Mouse (Mus musculus): ENCODE data around the gene Art2b. TPM values are rescaled to one million over a fixed set of nuclear protein-coding genes. Genes with fewer than 3 reads are reported as not detected.
"Not testable (repeated sequence)": the region's sequence is repeated elsewhere in the genome, so short reads cannot be mapped to it uniquely, and the experiment has no call there.

Art2b gene
- polyA plus RNA-seq, 1 experiment from 2014 or later: 0.55 TPM

DNA sequence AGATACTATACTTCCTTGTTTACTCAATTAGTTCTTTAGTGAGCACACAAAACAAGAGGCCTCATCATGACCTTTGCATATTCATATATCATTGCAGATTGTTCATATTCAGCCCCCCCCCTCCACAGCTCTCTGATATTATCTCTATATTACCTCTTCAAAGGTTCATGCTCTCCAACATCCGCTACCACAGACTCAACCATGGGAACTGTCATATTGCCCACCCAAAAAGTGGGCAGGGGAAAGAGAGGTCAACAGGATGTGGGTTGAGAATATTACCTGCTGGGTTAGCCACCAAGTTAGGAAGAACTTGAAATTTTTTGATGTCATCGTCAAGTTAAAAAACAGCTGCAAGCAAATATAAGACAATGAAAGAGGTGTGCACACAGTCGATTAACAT is 29.9 kb downstream of the Art2b start:
- WGBS: 90% methylated on average over 3 of the region's 3 CpGs
- H3K4me2 ChIP-seq (replicated peaks); H3K9ac ChIP-seq; H3K9me3 ChIP-seq; ATAC-seq; H3K4me3 ChIP-seq (replicated peaks); H3K27ac ChIP-seq; H3K4me1 ChIP-seq (replicated peaks); H3K36me3 ChIP-seq; H3K27me3 ChIP-seq (replicated peaks): not testable (repeated sequence)

GRCm38 (mm10) chr7:101551530-101551929 is 33.9 kb downstream of the Art2b start:
- H3K27ac ChIP-seq: no peak overlapping the region; the same call in 1 of the 2 replicates
- H3K4me2 ChIP-seq (replicated peaks): no peak overlapping the region
- no peaks in the 10 kb centered on the region for H3K36me3 ChIP-seq
- H3K27me3 ChIP-seq (replicated peaks): no peaks in the 10 kb centered on the region
- WGBS: 78% methylated on average over 1 of the region's 1 CpGs
- no peak overlapping the region for H3K4me3 ChIP-seq (replicated peaks)
- H3K9ac ChIP-seq: no peak overlapping the region
- no peaks in the 10 kb centered on the region for H3K9me3 ChIP-seq
- ATAC-seq: peak; percentile 49; the same call in 1 of the 2 replicates
- H3K4me1 ChIP-seq (replicated peaks): 0 out of 2 replicates have a peak, but pooled peaks cover 6% of the 10 kb centered on the region

DNA sequence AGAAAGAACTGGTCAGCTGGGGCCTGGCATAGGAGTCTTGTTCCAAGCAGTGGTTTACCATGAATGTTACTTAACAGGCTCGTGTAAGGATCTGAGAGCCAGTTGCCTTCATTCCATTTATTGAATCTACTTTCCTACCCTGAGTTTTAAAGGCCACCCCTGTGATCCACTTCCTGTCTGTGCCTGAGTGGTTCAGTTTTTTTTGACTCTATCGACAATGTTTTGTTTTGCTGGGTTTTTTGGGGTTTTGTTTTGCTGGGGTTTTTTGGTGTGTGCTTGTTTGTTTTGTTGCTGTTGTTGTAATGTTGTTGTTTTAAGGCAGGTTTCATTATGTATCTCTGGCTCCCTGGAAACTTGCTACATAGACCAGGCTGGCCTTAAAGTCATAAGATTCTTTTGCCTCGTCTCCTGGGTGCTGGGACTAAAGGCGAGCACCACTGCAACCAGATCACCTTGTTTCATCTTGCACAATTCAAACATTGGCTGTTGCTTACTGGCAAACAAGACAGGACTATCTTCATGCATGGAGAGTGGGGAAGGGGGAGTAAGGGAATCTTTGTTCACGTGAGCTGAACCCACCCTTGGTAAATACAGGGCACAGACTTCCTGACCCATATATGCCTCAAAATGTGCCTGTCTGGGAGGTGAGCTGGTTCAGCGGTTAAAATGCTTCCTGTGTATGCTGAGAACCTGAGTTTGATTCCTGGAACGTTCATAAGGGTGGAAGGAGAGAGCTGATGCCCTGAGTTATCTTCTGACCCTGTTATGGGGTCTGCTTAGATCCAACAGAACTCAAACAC is 34.5 kb downstream of the Art2b start:
- H3K4me2 ChIP-seq (replicated peaks): no peak overlapping the region
- no peaks in the 10 kb centered on the region for H3K9me3 ChIP-seq
- H3K27ac ChIP-seq: no peak overlapping the region; the same call in 1 of the 2 replicates
- H3K4me1 ChIP-seq (replicated peaks): 0 out of 2 replicates have a peak, but pooled peaks cover 6% of the 10 kb centered on the region
- peak; percentile 56; the same call in 1 of the 2 replicates for ATAC-seq
- H3K9ac ChIP-seq: no peak overlapping the region
- no peak overlapping the region for H3K4me3 ChIP-seq (replicated peaks)
- WGBS: 50% methylated on average over 7 of the region's 7 CpGs
- H3K27me3 ChIP-seq (replicated peaks): no peaks in the 10 kb centered on the region
- H3K36me3 ChIP-seq: no peaks in the 10 kb centered on the region

DNA sequence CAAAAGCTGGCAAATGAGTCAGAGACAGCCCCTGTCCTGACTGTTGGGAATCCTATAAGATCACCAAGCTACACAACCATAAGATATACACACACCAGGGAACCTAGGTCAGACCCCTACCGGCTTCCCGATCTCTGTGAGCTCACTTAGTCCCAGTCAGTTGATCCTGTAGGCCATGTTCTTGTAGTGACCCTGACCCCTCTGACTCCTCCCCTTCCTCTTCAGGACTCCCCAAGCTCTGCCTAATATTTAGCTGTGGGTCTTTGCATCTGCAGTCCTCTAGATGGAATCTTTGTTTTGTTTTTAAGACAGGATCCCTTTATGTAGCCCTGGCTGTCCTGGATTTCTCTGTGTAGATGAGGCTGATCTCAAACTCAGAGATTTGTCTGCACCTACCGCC is 36.1 kb downstream of the Art2b start:
- Histone ChIP-seq H3K4me2 (replicated peaks) (no peak overlapping the region), H3K9me3 (no peaks in the 10 kb centered on the region), H3K4me1 (replicated peaks) (0 out of 2 replicates have a peak, but pooled peaks cover 6% of the 10 kb centered on the region), H3K4me3 (replicated peaks) (no peak overlapping the region), H3K27me3 (replicated peaks) (no peaks in the 10 kb centered on the region), H3K9ac (no peak overlapping the region), H3K36me3 (no peaks in the 10 kb centered on the region), H3K27ac (no peak overlapping the region)
- 72% methylated on average over 3 of the region's 3 CpGs for WGBS
- ATAC-seq: no peak

DNA sequence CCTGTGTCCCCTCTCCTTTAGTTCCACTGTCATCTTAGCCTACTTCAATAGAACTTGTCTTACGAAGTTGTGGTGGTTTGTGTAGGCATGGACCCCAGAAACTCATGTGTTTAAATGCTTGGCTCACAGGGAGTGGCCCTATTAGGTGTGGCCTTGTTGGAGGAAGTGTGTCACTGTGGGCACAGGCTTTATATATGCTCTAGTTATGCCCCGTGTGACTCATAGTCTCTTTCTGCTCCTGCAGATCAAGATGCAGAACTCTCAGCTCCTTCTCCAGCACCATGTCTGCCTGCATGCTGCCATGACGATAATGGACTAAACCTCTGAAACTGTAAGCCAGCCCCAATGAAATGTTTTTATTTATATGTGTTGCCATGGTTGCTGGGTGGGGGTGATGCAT is 37.7 kb downstream of the Art2b start:
- Histone ChIP-seq H3K4me2 (replicated peaks) (no peak overlapping the region), H3K9me3 (no peaks in the 10 kb centered on the region), H3K9ac (no peak overlapping the region), H3K4me3 (replicated peaks) (no peak overlapping the region), H3K36me3 (no peaks in the 10 kb centered on the region), H3K4me1 (replicated peaks) (0 out of 2 replicates have a peak, but pooled peaks cover 6% of the 10 kb centered on the region), H3K27ac (no peak overlapping the region), H3K27me3 (replicated peaks) (no peaks in the 10 kb centered on the region)
- 80% methylated on average over 3 of the region's 3 CpGs for WGBS
- no peak for ATAC-seq

DNA sequence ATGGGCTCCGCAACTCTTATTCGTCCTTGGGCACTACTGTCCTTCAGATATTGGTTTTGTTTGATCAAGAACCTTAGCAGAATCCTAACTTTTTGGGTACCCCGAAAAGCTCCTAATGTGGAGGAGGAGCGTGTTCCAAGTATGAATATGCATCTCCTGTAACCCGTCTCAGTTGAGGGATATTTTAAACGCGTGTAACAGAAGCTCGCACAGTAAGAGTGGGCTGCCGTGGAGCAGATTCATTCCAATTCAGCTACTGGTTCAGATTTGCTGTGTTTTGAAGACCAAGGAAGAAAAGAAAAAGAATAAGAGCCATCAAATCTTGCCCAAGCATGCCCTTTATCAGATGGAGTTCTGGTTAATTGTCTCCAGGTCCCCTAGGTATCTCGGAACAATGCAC is 43.7 kb downstream of the Art2b start:
- H3K4me2 ChIP-seq (replicated peaks): no peak overlapping the region
- ATAC-seq: no peak
- WGBS: 85% methylated on average over 10 of the region's 10 CpGs

DNA sequence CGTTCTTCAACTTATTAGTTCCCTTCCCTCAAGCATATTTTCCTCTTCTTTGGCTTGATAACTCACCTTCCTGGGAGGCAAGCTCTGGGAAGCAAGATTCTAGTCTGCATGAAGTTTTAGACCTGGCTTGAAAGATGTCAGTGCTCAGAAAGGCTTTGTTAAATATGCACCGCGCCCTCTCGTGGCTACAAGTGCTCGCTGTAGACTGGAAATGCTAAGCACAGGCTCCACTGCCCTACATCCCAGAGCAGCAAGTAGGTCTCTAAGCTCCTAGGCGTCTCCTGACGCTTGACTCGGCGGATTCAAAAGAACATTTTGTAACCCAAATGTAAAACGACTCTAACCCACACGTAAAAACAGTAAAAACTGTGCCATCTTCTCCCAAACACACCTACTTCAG is 44.3 kb downstream of the Art2b start:
- no peak overlapping the region for H3K9ac ChIP-seq

More for the DNA sequence above, 43.7 kb downstream of the Art2b start:
- Histone ChIP-seq H3K36me3 (no peaks in the 10 kb centered on the region), H3K9ac (no peak overlapping the region), H3K27ac (no peak overlapping the region), H3K27me3 (replicated peaks) (no peaks in the 10 kb centered on the region), H3K9me3 (no peaks in the 10 kb centered on the region), H3K4me3 (replicated peaks) (no peak overlapping the region), H3K4me1 (replicated peaks) (no peaks in the 10 kb centered on the region)

GRCm38 (mm10) chr7:101540684-101541083 is 44.7 kb downstream of the Art2b start:
- peak; percentile 55 for ATAC-seq
- H3K27ac ChIP-seq: no peak overlapping the region
- H3K4me1 ChIP-seq (replicated peaks): no peaks in the 10 kb centered on the region
- H3K4me3 ChIP-seq (replicated peaks): no peak overlapping the region
- no peak overlapping the region for H3K4me2 ChIP-seq (replicated peaks)
- H3K36me3 ChIP-seq: no peaks in the 10 kb centered on the region
- H3K9me3 ChIP-seq: no peaks in the 10 kb centered on the region
- no peak overlapping the region for H3K9ac ChIP-seq
- no peaks in the 10 kb centered on the region for H3K27me3 ChIP-seq (replicated peaks)
- 57% methylated on average over 5 of the region's 5 CpGs for WGBS

More for the DNA sequence above, 44.3 kb downstream of the Art2b start:
- Histone ChIP-seq H3K27ac (no peak overlapping the region), H3K4me2 (replicated peaks) (no peak overlapping the region), H3K36me3 (no peaks in the 10 kb centered on the region), H3K9me3 (no peaks in the 10 kb centered on the region), H3K27me3 (replicated peaks) (no peaks in the 10 kb centered on the region), H3K4me3 (replicated peaks) (no peak overlapping the region), H3K4me1 (replicated peaks) (no peaks in the 10 kb centered on the region)
- peak; percentile 78 for ATAC-seq
- 5% methylated on average over 11 of the region's 11 CpGs for WGBS

DNA sequence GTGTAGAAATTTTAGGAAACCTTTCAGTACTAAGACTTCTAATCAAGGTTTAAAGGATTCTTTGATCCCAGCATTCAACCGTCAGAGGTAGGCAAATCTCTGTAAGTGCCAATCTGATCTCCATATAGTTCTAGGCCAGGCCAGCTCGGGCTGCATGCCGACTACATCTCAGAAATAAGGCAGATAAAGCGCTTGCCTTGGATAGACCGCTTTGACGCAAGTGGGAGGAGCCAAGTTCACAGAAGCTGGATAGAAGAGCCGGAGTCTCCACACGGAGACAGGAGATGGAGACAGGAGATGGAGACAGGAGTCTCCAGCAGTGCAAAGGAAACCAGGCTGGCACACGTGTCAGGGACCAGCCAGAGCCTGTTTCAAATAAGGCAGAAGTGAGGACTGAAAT is 45.6 kb downstream of the Art2b start:
- ATAC-seq: no peak
- H3K27ac ChIP-seq: no peak overlapping the region
- no peak overlapping the region for H3K4me3 ChIP-seq (replicated peaks)
- H3K4me2 ChIP-seq (replicated peaks): no peak overlapping the region
- no peak overlapping the region for H3K9ac ChIP-seq
- 49% methylated on average over 9 of the region's 9 CpGs for WGBS
- H3K9me3 ChIP-seq: no peaks in the 10 kb centered on the region
- no peaks in the 10 kb centered on the region for H3K4me1 ChIP-seq (replicated peaks)
- no peaks in the 10 kb centered on the region for H3K36me3 ChIP-seq
- H3K27me3 ChIP-seq (replicated peaks): no peaks in the 10 kb centered on the region

DNA sequence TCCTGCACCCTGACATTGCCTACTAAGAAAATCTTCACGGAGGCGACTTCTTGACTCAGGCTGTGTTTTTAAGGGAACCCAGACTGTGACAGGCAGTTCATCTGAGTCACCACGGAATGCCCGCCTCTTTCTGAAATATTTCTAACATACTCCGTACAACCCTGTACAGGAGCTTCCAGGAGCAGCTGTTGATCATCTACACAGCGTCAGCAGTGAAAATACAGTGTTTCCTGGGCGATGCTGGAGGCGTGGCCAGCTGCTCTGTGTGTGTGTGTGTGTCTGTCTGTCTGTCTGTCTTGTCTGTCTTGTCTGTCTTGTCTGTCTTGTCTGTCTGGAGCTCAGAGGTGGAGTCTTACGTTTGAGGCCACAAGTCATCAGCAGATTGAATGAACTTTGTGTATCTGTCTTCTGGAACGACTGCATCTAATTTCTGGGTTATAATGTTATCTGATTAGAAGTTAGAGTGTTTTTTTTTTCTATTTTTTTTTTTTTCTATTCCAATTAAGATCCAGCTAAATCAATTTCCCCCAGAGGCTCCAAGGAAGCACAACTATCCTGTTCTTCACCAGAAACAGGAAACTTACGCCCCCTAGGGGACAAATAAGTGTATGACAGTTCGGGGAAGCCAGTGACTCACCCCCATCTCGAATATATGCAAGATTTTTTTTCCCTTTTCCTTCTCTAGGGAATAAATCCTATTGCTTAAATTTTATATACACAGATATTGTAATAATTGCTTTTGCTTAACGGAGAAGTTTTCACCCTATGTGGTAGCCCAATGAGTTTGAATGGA is 47.1 kb downstream of the Art2b start:
- H3K27ac ChIP-seq: no peak overlapping the region
- H3K9me3 ChIP-seq: no peaks in the 10 kb centered on the region
- H3K36me3 ChIP-seq: no peaks in the 10 kb centered on the region
- no peak overlapping the region for H3K9ac ChIP-seq
- H3K4me2 ChIP-seq (replicated peaks): no peak overlapping the region
- WGBS: 29% methylated on average over 14 of the region's 14 CpGs
- ATAC-seq: no peak
- no peaks in the 10 kb centered on the region for H3K27me3 ChIP-seq (replicated peaks)
- peaks cover 2% of the 10 kb centered on the region; the same call in 1 of the 2 replicates for H3K4me1 ChIP-seq (replicated peaks)
- no peak overlapping the region for H3K4me3 ChIP-seq (replicated peaks)

- Histone ChIP-seq H3K9me3 (no peaks in the 10 kb centered on the region), H3K9ac (no peak overlapping the region), H3K27ac (no peak overlapping the region), H3K4me3 (replicated peaks) (no peak overlapping the region), H3K27me3 (replicated peaks) (no peaks in the 10 kb centered on the region), H3K4me1 (replicated peaks) (peaks cover 2% of the 10 kb centered on the region; the same call in 1 of the 2 replicates), H3K36me3 (no peaks in the 10 kb centered on the region), H3K4me2 (replicated peaks) (no peak overlapping the region)
- 51% methylated on average over 8 of the region's 8 CpGs for WGBS
- no peak for ATAC-seq
These were observed 47.9 kb downstream of the Art2b start for GRCm38 (mm10) chr7:101537541-101537940.

GRCm38 (mm10) chr7:101535517-101535916 is 49.9 kb downstream of the Art2b start:
- Histone ChIP-seq H3K4me1 (replicated peaks) (peaks cover 2% of the 10 kb centered on the region; the same call in 1 of the 2 replicates), H3K9me3 (no peaks in the 10 kb centered on the region), H3K4me2 (replicated peaks) (no peak overlapping the region), H3K4me3 (replicated peaks) (no peak overlapping the region), H3K9ac (no peak overlapping the region), H3K27me3 (replicated peaks) (no peaks in the 10 kb centered on the region), H3K27ac (no peak overlapping the region), H3K36me3 (no peaks in the 10 kb centered on the region)
- WGBS: 71% methylated on average over 5 of the region's 5 CpGs
- ATAC-seq: no peak
